Mouse (Mus musculus) ovary, adult 18-20 months (tissue): Measurements from ENCODE around the gene Insl6.

Experiments used
- DNase-seq: peaks from one replicate; pipeline ENCODE4 v3.0.0; 2022; ENCODE audit warnings: low spot score, mixed read lengths

The Insl6 gene

DNA sequence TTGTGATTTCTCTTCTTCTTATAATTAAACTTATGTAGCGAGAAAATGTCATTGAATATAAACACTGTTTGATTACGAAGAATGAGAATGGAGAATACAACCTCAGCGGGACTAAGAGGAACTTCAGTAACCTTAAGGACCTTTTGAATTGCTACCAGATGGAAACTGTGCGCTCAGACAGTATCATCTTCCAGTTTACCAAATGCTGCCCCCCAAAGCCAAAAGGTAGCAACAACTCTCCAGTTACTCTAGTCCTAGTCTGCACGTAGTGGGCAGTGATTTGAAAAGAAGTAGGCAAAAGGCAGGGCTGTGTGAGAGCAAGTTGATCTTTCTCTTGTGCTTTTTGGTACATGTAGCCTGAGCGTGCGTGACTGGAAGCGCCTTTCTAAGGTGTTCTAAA lies 37.3 kb downstream of the Insl6 start:
- DNase-seq, result no peak

DNA sequence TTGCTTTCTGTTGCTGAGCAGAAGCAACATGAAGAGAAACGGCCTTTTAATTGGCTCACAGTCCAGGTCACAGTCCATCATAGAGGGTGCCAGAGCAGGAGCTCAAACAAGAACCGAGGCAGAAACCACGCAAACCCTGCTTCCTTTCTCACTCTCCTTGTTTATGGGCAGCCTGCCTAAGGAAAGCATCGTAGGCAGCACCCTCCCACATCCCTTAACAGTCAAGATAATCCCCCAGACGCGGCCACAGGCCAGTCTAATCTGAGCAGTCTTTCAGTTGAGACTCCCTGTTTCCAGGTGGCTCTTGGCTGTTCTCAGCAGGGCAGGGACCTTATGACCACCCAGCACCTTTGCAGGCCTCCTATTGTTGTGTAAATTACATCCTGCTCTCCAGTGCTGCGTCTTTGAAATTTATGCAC lies 39.7 kb downstream of the Insl6 start:
- no peak for DNase-seq

DNA sequence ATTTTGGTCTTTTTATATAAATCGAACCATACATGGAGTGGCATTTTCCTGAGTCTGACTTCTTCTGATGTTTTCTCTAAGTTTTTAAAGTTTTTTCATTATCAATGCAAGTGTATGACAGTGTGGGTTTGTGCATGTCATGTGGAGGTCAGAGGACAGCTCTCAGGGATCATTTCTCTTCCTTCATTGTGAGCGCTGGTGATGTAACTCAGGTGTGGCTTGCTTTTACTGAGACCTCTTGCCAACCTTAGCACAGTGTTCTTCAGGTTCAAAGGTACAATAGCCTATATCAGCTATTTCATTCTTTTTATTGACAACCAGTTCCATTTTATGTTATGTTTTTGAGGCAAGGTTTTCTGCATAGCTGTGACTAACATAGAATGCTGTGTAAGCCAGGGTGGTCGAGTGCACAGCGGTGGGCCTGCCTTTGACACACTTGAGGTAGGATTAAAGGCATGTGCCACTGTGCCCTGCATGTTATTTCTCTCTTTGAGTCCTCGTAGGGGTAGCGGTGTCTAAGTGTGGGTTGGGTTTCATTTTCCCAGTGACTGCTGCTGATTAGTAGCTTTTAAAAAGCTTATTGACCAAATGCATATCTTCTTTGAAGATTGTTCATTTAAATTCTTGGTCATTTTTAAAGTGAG lies 46.1 kb downstream of the Insl6 start:
- no peak for DNase-seq

DNA sequence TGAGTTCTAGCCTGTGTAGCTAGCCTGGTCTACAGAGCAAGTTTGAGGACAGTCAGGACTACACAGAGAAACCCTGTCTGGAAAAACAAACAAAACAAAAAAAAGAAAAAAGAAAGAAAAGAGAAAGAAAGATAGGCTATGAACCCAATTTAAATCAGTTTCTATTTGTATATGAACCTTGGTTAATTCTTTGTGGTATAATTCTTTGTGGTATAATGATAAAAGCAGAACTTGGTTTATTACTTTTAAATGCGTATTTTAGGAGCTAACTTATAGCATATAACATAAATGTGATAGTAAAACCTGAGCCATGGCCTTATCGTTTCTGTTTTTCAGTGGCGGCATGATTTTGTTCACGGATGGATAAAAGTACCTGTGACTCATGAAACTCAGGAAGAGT lies 48.7 kb downstream of the Insl6 start:
- DNase-seq, result no peak

DNA sequence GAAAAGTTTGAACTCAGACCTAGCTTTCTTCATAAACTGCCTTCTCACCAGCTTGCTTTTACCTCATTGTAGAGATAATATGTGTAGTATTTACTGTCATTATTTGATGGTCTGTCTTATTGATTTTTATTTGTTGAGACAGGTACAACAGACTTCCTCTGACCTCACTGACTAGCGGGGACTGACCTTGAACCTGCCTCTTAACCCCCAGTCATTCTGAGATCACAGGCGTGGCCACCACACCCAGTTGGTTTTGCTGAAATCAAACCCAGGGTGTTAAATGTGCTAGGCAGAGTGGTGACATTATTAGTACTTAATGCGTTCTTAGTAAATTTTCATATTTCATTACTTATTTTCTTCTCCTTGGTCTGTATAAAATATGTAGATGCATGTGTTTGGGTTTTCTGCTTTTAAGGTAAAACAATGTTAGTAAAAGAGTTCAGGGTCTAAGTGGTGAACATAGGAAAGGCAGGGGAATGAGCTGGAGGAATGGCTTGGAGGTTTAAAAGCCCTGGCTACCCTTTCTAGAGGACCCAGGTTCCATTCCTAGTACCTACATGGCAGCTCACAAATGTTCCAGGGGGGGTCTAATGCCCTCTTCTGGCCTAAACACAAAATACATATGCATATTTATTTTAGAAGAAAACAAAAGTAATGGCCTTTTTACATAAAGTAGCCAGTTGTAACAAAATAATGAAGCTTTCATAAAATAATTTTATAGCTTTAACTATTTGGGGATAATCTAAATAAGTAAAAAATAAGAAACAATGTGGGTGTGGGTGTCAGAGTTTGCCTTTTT lies 52.9 kb downstream of the Insl6 start:
- DNase-seq, result no peak
